Mouse (Mus musculus): ENCODE measurements at regions not wholly inside any gene's neighbourhood (a gene's known extent, or its start where the extent isn't known, plus 50 kb on each side); places are given as distances from the start of the nearest gene placed in this dataset.
A peak's percentile ranks its signal among the peaks of the same experiment; 100 is the strongest.

DNA sequence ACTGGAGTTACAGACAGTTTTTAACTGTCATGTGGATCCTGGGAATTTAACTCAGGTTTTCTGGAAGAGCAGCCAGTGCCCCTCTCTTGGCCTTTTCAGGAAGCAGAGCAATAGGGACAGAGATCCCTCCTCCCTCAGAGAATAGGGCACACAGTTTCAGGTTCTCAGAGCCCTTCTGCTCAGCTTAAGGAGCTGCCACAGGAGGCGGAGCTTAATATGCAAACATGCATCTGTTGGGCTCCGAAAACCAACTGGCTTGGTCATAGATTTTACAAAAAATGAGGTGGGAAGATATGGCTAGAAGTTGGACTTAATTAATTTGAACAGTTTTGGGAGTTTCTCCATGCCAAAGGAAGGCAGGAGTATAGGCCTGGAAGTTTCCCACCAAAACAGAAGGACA, 61.9 kb upstream of the Znrf2 start:
- DNase-seq = no peak

GRCm38 (mm10) chr6:54757511-54757911, 59.2 kb upstream of the Znrf2 start:
- DNase-seq = no peak

DNA sequence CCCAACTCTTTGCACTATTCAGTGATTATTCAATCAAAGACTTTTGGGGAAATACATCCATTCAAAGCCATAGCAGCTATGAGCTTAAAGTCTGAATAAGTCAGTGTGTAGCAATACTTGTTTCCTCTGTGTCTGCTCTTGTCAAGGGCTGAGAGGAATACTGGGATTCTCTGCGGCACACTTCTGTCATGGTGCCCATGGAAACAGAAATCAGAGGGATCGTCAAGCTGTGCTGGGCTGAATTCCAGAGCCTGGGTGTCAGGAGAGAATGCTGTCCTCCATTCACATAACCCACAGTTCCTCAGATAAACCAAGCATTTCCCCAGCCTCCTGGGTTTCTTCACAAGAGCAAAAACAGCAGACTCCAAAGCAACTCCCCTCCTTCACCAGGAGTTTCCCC, 58.6 kb upstream of the Znrf2 start:
- DNase-seq = peak; percentile 75 to 80

DNA sequence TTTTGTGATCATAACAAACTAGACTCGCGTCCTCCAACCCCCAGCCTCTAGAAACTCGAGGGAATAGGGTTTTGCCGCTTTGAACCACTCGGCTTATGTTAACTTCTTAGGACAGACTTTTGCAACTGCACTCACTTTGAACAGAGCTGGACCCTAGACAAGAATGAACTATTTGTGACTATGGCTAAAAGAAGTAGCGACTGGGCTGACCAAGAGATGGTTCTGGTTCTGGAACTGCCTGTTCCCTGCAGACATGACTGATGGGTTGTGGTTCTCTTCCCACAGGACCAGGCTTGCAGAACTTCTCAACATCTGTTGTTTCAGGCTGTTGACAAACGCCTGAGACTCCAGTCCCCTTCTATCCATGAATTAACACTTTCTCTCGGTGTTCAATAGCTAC, 57.5 kb upstream of the Znrf2 start:
- no peak for DNase-seq

DNA sequence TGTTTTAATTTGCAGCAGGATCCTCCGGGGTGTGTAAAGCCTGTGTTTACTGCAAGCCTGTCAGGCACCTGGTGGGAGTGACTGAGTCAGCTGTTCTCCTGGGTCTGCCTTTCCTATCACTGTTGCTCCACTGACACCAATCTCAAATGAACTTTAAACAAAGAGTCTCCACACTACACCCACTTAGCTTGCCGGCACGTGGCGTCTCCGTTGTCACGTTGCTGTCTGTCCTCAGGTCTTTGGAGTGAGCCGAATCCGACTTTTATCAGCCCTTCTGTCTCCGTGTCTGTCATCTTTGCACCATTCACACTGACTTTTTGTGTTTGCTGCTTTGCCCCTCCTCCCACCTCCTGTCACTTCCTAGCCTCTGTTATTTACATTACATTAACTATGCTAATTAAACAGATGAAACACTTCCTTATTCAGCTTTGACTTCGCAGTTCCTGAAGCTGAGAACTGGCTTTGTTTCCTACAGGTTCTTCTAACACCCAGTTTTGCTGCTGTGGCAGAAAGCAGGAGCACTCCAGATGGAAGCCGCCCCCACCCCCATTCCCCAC, 56.7 kb upstream of the Znrf2 start:
- DNase-seq = peak; percentile 21 to 28

- DNase-seq = no peak
Observed at GRCm38 (mm10) chr6:54760541-54760940, 56.2 kb upstream of the Znrf2 start.

DNA sequence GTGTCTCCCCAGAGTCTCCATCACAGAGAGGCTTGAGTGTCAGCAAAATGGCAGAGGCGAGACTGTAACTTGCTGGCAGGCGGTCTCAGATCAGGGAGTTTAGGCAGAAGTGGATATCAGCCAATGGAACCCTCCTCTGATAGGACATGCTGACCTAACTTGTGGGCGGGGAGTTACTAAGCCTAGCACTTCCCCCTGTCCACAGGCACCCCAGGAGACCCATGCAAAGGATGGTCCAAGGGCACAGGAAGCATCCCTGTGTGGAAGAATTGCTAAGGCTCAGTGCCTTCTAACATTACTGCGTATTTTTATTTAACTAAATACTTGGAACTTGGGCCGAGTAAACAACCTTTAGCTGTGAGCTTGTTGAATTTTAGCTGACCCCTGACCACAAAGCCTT, 54.7 kb upstream of the Znrf2 start:
- DNase-seq = no peak

DNA sequence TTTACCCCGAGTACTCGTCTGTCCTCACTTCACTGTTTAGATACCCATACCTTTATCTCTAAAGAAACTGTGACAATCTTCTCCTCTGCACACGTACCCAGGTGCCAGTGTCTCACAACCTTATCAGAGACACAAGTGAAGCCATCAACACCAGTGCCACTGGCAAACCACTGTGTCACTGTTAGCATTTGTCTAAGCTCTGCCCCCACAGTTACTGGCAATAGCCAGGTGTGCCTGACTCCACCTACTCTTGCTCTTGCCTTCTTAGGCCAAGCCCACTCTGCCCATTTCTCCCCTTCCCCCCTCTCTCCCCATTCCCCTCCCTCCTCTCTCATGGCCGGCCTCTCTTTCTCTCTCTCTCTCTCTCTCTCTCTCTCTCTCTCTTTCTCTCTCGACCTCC, 54.2 kb upstream of the Znrf2 start:
- DNase-seq = no peak

- DNase-seq = no peak
Observed at GRCm38 (mm10) chr6:54763669-54764068, 53.0 kb upstream of the Znrf2 start.

DNA sequence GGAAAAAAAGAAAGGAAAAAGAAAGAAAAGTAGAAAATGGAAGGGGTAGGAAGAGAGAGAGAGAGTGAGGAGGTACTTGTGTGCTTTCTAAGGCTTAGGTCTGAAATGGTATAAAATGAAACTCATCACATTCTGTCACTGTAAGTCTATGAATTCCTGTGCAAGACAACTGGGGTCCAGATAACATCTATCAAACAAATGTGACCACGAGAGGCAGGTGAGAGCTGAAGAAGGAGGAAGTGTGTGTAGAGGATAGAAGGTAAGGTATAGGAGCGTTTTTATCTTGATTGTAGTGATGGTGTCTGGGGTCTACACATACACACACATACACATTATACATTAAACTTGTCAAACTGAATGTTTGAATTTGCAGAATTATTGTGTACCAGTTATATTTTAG, 51.0 kb upstream of the Znrf2 start:
- DNase-seq = no peak

DNA sequence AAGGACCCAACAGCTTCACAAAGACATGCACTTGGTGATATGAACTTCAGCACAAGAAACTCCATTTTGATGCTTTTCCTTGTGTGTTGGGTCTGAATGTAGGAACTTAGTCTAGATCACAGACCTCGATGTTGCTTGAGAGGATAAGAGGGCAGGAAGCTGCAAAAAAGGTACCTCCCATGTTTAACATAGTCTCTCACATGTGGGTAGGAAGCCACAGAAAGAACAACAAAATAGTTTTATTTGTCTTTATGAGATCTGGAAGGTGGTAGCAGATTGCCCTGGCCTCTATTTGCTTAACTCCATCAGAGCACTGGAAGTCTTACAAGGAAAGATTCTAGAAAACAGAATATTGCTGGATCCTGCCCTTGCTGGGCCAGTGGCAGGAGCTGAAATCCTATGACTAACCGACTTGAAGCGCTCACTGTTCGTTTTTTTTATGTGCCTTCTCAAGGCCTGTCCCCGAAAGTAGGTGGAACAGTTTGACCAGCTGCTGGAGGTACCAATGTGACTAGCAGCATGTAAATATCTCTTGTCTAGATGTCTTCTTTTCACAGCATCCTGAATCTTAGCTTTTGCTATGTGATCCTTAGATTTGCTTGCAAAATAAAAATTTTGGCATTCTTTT, 50.1 kb upstream of the Znrf2 start:
- no peak for DNase-seq
